Mouse (Mus musculus): Measurements from ENCODE around the gene Rbm20.
"Not testable (repeated sequence)": the region's sequence is repeated elsewhere in the genome, so short reads cannot be mapped to it uniquely, and the experiment has no call there.

DNA sequence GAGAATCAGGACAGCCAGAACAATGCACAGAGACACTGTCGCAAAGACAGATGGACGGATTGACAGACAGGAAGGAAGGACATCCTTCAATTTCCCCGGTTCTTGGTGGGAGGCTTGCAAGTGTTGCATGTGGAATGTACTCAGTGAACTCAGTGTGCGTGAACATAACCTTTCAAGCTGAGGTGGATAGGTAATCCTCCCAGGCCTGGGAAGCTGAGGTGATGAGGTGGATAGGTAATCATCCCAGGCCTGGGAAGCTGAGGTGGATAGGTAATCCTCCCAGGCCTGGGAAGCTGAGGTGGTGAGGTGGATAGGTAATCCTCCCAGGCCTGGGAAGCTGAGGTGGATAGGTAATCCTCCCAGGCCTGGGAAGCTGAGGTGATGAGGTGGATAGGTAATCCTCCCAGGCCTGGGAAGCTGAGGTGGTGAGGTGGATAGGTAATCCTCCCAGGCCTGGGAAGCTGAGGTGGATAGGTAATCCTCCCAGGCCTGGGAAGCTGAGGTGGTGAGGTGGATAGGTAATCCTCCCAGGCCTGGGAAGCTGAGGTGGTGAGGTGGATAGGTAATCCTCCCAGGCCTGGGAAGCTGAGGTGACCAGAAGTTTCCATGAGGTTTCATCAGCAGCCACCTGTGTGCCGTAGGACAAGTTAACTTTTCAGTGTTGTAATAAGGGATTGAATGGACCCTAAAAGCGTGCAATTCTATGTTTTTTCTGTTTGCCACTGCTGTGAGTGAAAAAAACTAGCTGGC, 129.6 kb downstream of the Rbm20 start:
- not testable (repeated sequence) for TF ChIP-seq CTCF (IDR thresholded peaks at IDR 0.05; ENCODE audit: low read depth); EP300 (optimal IDR thresholded peaks at IDR 0.05)

Measured in stomach, postnatal 0 days (tissue).